In genomic region chr19:37471680-37472079, GRCm38 (mm10) we compare ENCODE assay signal across 18 mouse cellular contexts.
"Had no signal": no experiment of that assay in that cellular context is flagged by ENCODE, and none has a peak within 500 bp of the region (broad histone marks: within the 10 kb centered on the region; RNA-seq: fewer than 3 reads in every experiment).

No protein-coding gene starts in this region.

- H3K27ac ChIP-seq: limb, embryonic 10.5 days; limb, embryonic 13.5 days; liver, embryonic 13.5 days; neural tube, embryonic 12.5 days; neural tube, embryonic 15.5 days; stomach, postnatal 0 days had no signal

- H3K4me1 ChIP-seq: limb, embryonic 10.5 days; neural tube, embryonic 12.5 days; neural tube, embryonic 15.5 days had no signal

- H3K4me2 ChIP-seq: limb, embryonic 13.5 days; liver, embryonic 13.5 days; lung, embryonic 14.5 days; midbrain, embryonic 11.5 days; neural tube, embryonic 12.5 days; neural tube, embryonic 15.5 days had no signal

- DNase-seq: kidney, adult 8-10 months; liver, embryonic 13.5 days; lung, postnatal 36 days; midbrain, embryonic 14.5 days; retina, postnatal 1 day; right cerebral cortex, postnatal 25 days; thymus, adult 2 months; thymus, postnatal 14 days; thymus, postnatal 4 days had no signal

- H3K4me3 ChIP-seq: limb, embryonic 10.5 days; limb, embryonic 13.5 days; liver, embryonic 13.5 days; neural tube, embryonic 12.5 days; neural tube, embryonic 15.5 days had no signal

- ATAC-seq: intestine, postnatal 0 days; lung, postnatal 0 days had no signal

- H3K27me3 ChIP-seq: limb, embryonic 13.5 days; liver, embryonic 13.5 days; neural tube, embryonic 12.5 days; neural tube, embryonic 15.5 days had no signal

- H3K9me3 ChIP-seq: limb, embryonic 10.5 days; limb, embryonic 13.5 days; liver, embryonic 13.5 days; neural tube, embryonic 12.5 days; neural tube, embryonic 15.5 days had no signal

- H3K36me3 ChIP-seq: limb, embryonic 10.5 days; limb, embryonic 13.5 days; liver, embryonic 13.5 days; neural tube, embryonic 12.5 days; neural tube, embryonic 15.5 days had no signal

- H3K9ac ChIP-seq: limb, embryonic 13.5 days; liver, embryonic 13.5 days; lung, embryonic 14.5 days; neural tube, embryonic 12.5 days; neural tube, embryonic 15.5 days had no signal
